Mouse (Mus musculus): ENCODE measurements at regions not wholly inside any gene's neighbourhood (a gene's known extent, or its start where the extent isn't known, plus 50 kb on each side); places are given as distances from the start of the nearest gene placed in this dataset.
A peak's percentile ranks its signal among the peaks of the same experiment; 100 is the strongest.
"Not testable (repeated sequence)": the region's sequence is repeated elsewhere in the genome, so short reads cannot be mapped to it uniquely, and the experiment has no call there.

- Histone ChIP-seq H3K4me3 (replicated peaks) (no peak overlapping the region), H3K9me3 (no peaks in the 10 kb centered on the region), H3K36me3 (no peaks in the 10 kb centered on the region), H3K27ac (peak overlapping the region; percentile 58), H3K4me1 (replicated peaks) (no peaks in the 10 kb centered on the region), H3K27me3 (replicated peaks) (no peaks in the 10 kb centered on the region), H3K4me2 (replicated peaks) (peak overlapping the region; percentile 34), H3K9ac (no peak overlapping the region)
- ATAC-seq, result peak; percentile 96
- WGBS, result 35% methylated on average over 18 of the region's 18 CpGs
Observed at GRCm38 (mm10) chr10:99353541-99354292, 90.7 kb downstream of the Dusp6 start.

- Histone ChIP-seq H3K4me3 (replicated peaks) (no peak overlapping the region), H3K27ac (0 out of 2 replicates have a peak overlapping the region, but pooled peaks have one; percentile 58), H3K36me3 (no peaks in the 10 kb centered on the region), H3K9ac (no peak overlapping the region), H3K4me1 (replicated peaks) (no peaks in the 10 kb centered on the region), H3K9me3 (no peaks in the 10 kb centered on the region), H3K4me2 (replicated peaks) (no peak overlapping the region), H3K27me3 (replicated peaks) (no peaks in the 10 kb centered on the region)
- 69% methylated on average over 2 of the region's 2 CpGs for WGBS
- ATAC-seq, result 0 out of 2 replicates have a peak, but pooled peaks have one; percentile 40
Observed at GRCm38 (mm10) chr10:99354352-99354751, 91.3 kb downstream of the Dusp6 start.

GRCm38 (mm10) chr10:99355303-99355702 is 92.3 kb downstream of the Dusp6 start:
- Histone ChIP-seq H3K9me3 (no peaks in the 10 kb centered on the region), H3K27me3 (replicated peaks) (no peaks in the 10 kb centered on the region), H3K36me3 (no peaks in the 10 kb centered on the region), H3K4me3 (replicated peaks) (no peak overlapping the region), H3K9ac (no peak overlapping the region), H3K27ac (no peak overlapping the region), H3K4me2 (replicated peaks) (no peak overlapping the region), H3K4me1 (replicated peaks) (no peaks in the 10 kb centered on the region)
- WGBS, result 92% methylated on average over 4 of the region's 4 CpGs
- ATAC-seq, result no peak

- Histone ChIP-seq H3K27me3 (replicated peaks) (no peaks in the 10 kb centered on the region), H3K9me3 (no peaks in the 10 kb centered on the region), H3K4me1 (replicated peaks) (no peaks in the 10 kb centered on the region), H3K9ac (no peak overlapping the region), H3K27ac (no peak overlapping the region), H3K4me2 (replicated peaks) (no peak overlapping the region), H3K4me3 (replicated peaks) (no peak overlapping the region), H3K36me3 (no peaks in the 10 kb centered on the region)
- ATAC-seq, result no peak
- WGBS, result 85% methylated on average over 5 of the region's 5 CpGs
Observed at GRCm38 (mm10) chr10:99356221-99356620, 93.2 kb downstream of the Dusp6 start.

GRCm38 (mm10) chr10:99356883-99357282 is 93.9 kb downstream of the Dusp6 start:
- ATAC-seq, result no peak
- Histone ChIP-seq H3K36me3 (no peaks in the 10 kb centered on the region), H3K4me3 (replicated peaks) (no peak overlapping the region), H3K4me1 (replicated peaks) (no peaks in the 10 kb centered on the region), H3K27ac (no peak overlapping the region), H3K9ac (no peak overlapping the region), H3K4me2 (replicated peaks) (no peak overlapping the region), H3K27me3 (replicated peaks) (no peaks in the 10 kb centered on the region), H3K9me3 (no peaks in the 10 kb centered on the region)
- WGBS, result 78% methylated on average over 3 of the region's 3 CpGs

- Histone ChIP-seq H3K27ac (no peak overlapping the region), H3K9ac (no peak overlapping the region), H3K4me1 (replicated peaks) (no peaks in the 10 kb centered on the region), H3K9me3 (no peaks in the 10 kb centered on the region), H3K4me2 (replicated peaks) (no peak overlapping the region), H3K36me3 (no peaks in the 10 kb centered on the region), H3K4me3 (replicated peaks) (no peak overlapping the region), H3K27me3 (replicated peaks) (no peaks in the 10 kb centered on the region)
- WGBS, result 72% methylated on average over 4 of the region's 4 CpGs
- ATAC-seq, result no peak
Observed at GRCm38 (mm10) chr10:99357347-99357746, 94.3 kb downstream of the Dusp6 start.

- Histone ChIP-seq H3K4me3 (replicated peaks) (no peak overlapping the region), H3K27me3 (replicated peaks) (no peaks in the 10 kb centered on the region), H3K9ac (no peak overlapping the region), H3K36me3 (no peaks in the 10 kb centered on the region), H3K4me2 (replicated peaks) (no peak overlapping the region), H3K27ac (no peak overlapping the region), H3K4me1 (replicated peaks) (no peaks in the 10 kb centered on the region), H3K9me3 (no peaks in the 10 kb centered on the region)
- WGBS, result 81% methylated on average over 1 of the region's 1 CpGs
- no peak for ATAC-seq
Observed at GRCm38 (mm10) chr10:99358256-99358655, 95.2 kb downstream of the Dusp6 start.

GRCm38 (mm10) chr10:99359439-99359866 is 96.4 kb downstream of the Dusp6 start:
- H3K27me3 ChIP-seq (replicated peaks), result no peaks in the 10 kb centered on the region
- H3K36me3 ChIP-seq, result no peaks in the 10 kb centered on the region
- H3K4me1 ChIP-seq (replicated peaks), result no peaks in the 10 kb centered on the region
- no peak overlapping the region for H3K4me2 ChIP-seq (replicated peaks)
- WGBS, result 62% methylated on average over 2 of the region's 2 CpGs
- no peak overlapping the region for H3K4me3 ChIP-seq (replicated peaks)
- no peak overlapping the region for H3K9ac ChIP-seq
- no peak overlapping the region for H3K27ac ChIP-seq
- no peaks in the 10 kb centered on the region for H3K9me3 ChIP-seq
- ATAC-seq, result no peak

GRCm38 (mm10) chr10:99360601-99361000 is 97.6 kb downstream of the Dusp6 start:
- not testable (repeated sequence) for H3K4me1 ChIP-seq (replicated peaks); H3K27ac ChIP-seq; H3K36me3 ChIP-seq; H3K27me3 ChIP-seq (replicated peaks); H3K9me3 ChIP-seq; H3K9ac ChIP-seq; H3K4me3 ChIP-seq (replicated peaks); H3K4me2 ChIP-seq (replicated peaks); ATAC-seq
- 54% methylated on average over 10 of the region's 10 CpGs for WGBS

GRCm38 (mm10) chr10:99366162-99366561 is 103.1 kb downstream of the Dusp6 start:
- Histone ChIP-seq H3K4me1 (replicated peaks) (no peaks in the 10 kb centered on the region), H3K4me2 (replicated peaks) (no peak overlapping the region)
- WGBS, result 89% methylated on average over 7 of the region's 7 CpGs

GRCm38 (mm10) chr10:99367757-99368156 is 104.7 kb downstream of the Dusp6 start:
- Histone ChIP-seq H3K4me3 (replicated peaks) (no peak overlapping the region), H3K27me3 (replicated peaks) (no peaks in the 10 kb centered on the region), H3K9ac (no peak overlapping the region), H3K4me2 (replicated peaks) (no peak overlapping the region), H3K4me1 (replicated peaks) (no peaks in the 10 kb centered on the region), H3K9me3 (no peaks in the 10 kb centered on the region), H3K27ac (no peak overlapping the region), H3K36me3 (no peaks in the 10 kb centered on the region)
- WGBS, result 41% methylated on average over 6 of the region's 6 CpGs
- ATAC-seq, result no peak

More at GRCm38 (mm10) chr10:99366162-99366561, 103.1 kb downstream of the Dusp6 start:
- no peaks in the 10 kb centered on the region for H3K9me3 ChIP-seq
- H3K9ac ChIP-seq, result no peak overlapping the region
- no peaks in the 10 kb centered on the region for H3K27me3 ChIP-seq (replicated peaks)
- H3K27ac ChIP-seq, result no peak overlapping the region
- no peak for ATAC-seq
- H3K36me3 ChIP-seq, result no peaks in the 10 kb centered on the region
- no peak overlapping the region for H3K4me3 ChIP-seq (replicated peaks)

- Histone ChIP-seq H3K9me3 (no peaks in the 10 kb centered on the region), H3K4me3 (replicated peaks) (no peak overlapping the region), H3K27ac (no peak overlapping the region), H3K36me3 (no peaks in the 10 kb centered on the region), H3K9ac (no peak overlapping the region), H3K4me1 (replicated peaks) (no peaks in the 10 kb centered on the region), H3K27me3 (replicated peaks) (no peaks in the 10 kb centered on the region), H3K4me2 (replicated peaks) (no peak overlapping the region)
- 56% methylated on average over 5 of the region's 5 CpGs for WGBS
- no peak for ATAC-seq
Observed at GRCm38 (mm10) chr10:99375101-99375500, 112.1 kb downstream of the Dusp6 start.

GRCm38 (mm10) chr10:99376430-99376829 is 113.4 kb downstream of the Dusp6 start:
- no peaks in the 10 kb centered on the region for H3K36me3 ChIP-seq
- H3K27ac ChIP-seq, result no peak overlapping the region
- H3K4me1 ChIP-seq (replicated peaks), result no peaks in the 10 kb centered on the region
- H3K9me3 ChIP-seq, result no peaks in the 10 kb centered on the region
- no peaks in the 10 kb centered on the region for H3K27me3 ChIP-seq (replicated peaks)
- no peak for ATAC-seq
- no peak overlapping the region for H3K4me2 ChIP-seq (replicated peaks)
- WGBS, result 82% methylated on average over 8 of the region's 8 CpGs
- no peak overlapping the region for H3K4me3 ChIP-seq (replicated peaks)
- no peak overlapping the region for H3K9ac ChIP-seq

All from intestine, embryonic 15.5 days (tissue).